Mouse (Mus musculus) spleen, adult 2 months (tissue): Measurements from ENCODE around the gene Get4.

ENCODE experiments used
- CTCF ChIP-seq: fragments of 200-500 bp; IDR thresholded peaks from 2 replicates; pipeline ENCODE4 v1.5.1; 2011; ENCODE audit warnings: mild to moderate bottlenecking, inconsistent platforms; ENCODE audit not compliant: insufficient read depth, insufficient read length, insufficient replicate concordance; ENCODE audit errors: extremely low read depth
- POLR2A ChIP-seq: fragments of 200-500 bp; IDR thresholded peaks from 2 replicates; pipeline ENCODE4 v1.6.1; 2011; ENCODE audit warnings: low read depth, low read length, inconsistent platforms

DNA sequence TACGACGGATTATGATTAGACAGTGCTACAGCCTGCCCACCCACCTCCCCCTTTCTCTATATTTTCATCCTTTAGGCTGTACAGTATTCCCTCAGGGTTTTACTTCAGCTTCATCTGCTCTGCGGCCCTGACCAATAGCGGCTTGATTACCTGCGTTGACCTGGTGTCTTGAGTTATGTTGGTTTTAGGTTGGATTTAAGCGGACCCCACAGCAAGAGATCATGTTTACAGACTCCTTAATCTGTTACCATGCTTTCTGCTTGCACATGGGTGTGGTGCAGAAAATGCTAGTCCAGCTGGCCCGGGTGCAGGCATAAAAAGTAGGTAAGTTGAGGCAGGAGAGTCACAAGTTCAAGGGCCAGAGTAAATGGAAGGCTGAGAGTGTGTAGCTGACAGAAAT, 845 bp upstream of the Get4 start:
- no peak for TF ChIP-seq POLR2A
- TF ChIP-seq CTCF: no peak
